In the genomic region with DNA sequence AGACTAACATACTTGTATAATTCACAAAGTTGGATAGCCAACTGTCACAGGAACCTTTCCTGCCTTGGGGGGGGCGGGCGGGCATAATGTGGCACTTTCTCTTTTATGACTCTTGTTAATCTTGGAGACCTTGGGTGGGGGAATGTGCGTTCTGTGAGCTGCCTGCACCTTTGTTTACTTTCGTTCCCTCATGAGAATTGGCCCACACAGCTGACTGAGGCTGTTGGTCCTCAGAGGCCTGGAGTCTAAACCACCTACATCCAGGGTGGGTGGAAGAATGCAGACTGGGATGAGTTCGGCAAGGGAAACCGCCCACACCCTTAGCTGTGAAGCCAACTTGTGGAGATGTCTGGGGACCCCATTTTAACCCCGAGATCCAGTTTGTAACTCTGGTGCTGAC, we compare ENCODE assay signal across 10 mouse cellular contexts. TPM values are rescaled to one million over a fixed set of nuclear protein-coding genes. Genes with fewer than 3 reads are reported as not detected.
DNase-seq lines count a peak whose midpoint lies in the region; ATAC-seq lines count a peak whose summit lies in the region.
"Had no signal": no experiment of that assay in that cellular context is flagged by ENCODE, and none has a peak within 500 bp of the region (broad histone marks: within the 10 kb centered on the region; RNA-seq: fewer than 3 reads in every experiment).

No protein-coding gene starts in this region.

- H3K9me3 ChIP-seq in kidney, embryonic 15.5 days (replicated peaks): no peaks in the 10 kb centered on the region
- H3K9me3 ChIP-seq in embryonic facial prominence, embryonic 11.5 days (replicated peaks; ENCODE audit: control insufficient read depth, low read length): no peaks in the 10 kb centered on the region
- H3K9me3 ChIP-seq in hindbrain, embryonic 12.5 days (replicated peaks): no peaks in the 10 kb centered on the region

- DNase-seq in kidney, adult 11 months: no peak
- DNase-seq in embryonic facial prominence, embryonic 11.5 days (ENCODE audit: low spot score): no peak
- DNase-seq in adrenal gland, postnatal 4 days (ENCODE audit: low spot score in 2 of 2): no peak
- DNase-seq in right cerebral cortex, postnatal 36 days (ENCODE audit: low spot score in 2 of 2): no peak
- DNase-seq: thymus, postnatal 25 days had no signal

- peaks cover 11% of the 10 kb centered on the region; the same call in 1 of the 2 replicates for H3K27me3 ChIP-seq in kidney, embryonic 15.5 days
- H3K27me3 ChIP-seq in embryonic facial prominence, embryonic 11.5 days (ENCODE audit: control insufficient read depth, insufficient read depth, low read length): no peaks in the 10 kb centered on the region
- H3K27me3 ChIP-seq in hindbrain, embryonic 12.5 days: peaks cover 18% of the 10 kb centered on the region
- H3K27me3 ChIP-seq: Patski had no signal

- peak overlapping the region; percentile 82 for H3K27ac ChIP-seq in kidney, embryonic 15.5 days
- no peak overlapping the region for H3K27ac ChIP-seq in embryonic facial prominence, embryonic 11.5 days (replicated peaks; ENCODE audit: low read depth, low read length)
- no peak overlapping the region for H3K27ac ChIP-seq in hindbrain, embryonic 12.5 days
- H3K27ac ChIP-seq: macrophage had no signal

- no peak for ATAC-seq in kidney, embryonic 15.5 days (replicated peaks; ENCODE audit: low FRiP score)
- ATAC-seq in embryonic facial prominence, embryonic 11.5 days (replicated peaks; ENCODE audit: insufficient number of reproducible peaks, low FRiP score, low TSS enrichment, low read depth): no peak
- ATAC-seq in hindbrain, embryonic 12.5 days (ENCODE audit: low FRiP score): no peak
- ATAC-seq in megakaryocyte, adult 5-6 weeks (ENCODE audit: poor library complexity, severe bottlenecking): 0 out of 2 replicates have a peak, but pooled peaks have one; percentile 7
- ATAC-seq: Patski had no signal

- WGBS in kidney, embryonic 15.5 days: 41% methylated on average over 7 of the region's 7 CpGs
- WGBS in embryonic facial prominence, embryonic 11.5 days: 58% methylated on average over 7 of the region's 7 CpGs
- WGBS in hindbrain, embryonic 12.5 days: 58% methylated on average over 7 of the region's 7 CpGs

- H3K36me3 ChIP-seq in kidney, embryonic 15.5 days: no peaks in the 10 kb centered on the region
- no peaks in the 10 kb centered on the region for H3K36me3 ChIP-seq in embryonic facial prominence, embryonic 11.5 days (replicated peaks; ENCODE audit: control insufficient read depth, insufficient read depth, low read depth, low read length)
- H3K36me3 ChIP-seq in hindbrain, embryonic 12.5 days: no peaks in the 10 kb centered on the region

- H3K4me1 ChIP-seq in kidney, embryonic 15.5 days: peaks cover 62% of the 10 kb centered on the region
- H3K4me1 ChIP-seq in embryonic facial prominence, embryonic 11.5 days (ENCODE audit: control insufficient read depth, insufficient read depth, low read length): peaks cover 5% of the 10 kb centered on the region
- H3K4me1 ChIP-seq in hindbrain, embryonic 12.5 days: peaks cover 27% of the 10 kb centered on the region

- peak overlapping the region; percentile 72 for H3K4me2 ChIP-seq in kidney, embryonic 15.5 days
- peak overlapping the region; percentile 61 for H3K4me2 ChIP-seq in embryonic facial prominence, embryonic 11.5 days (ENCODE audit: low read depth, low read length)
- peak overlapping the region; percentile 51; the same call in 1 of the 2 replicates for H3K4me2 ChIP-seq in hindbrain, embryonic 12.5 days (replicated peaks)

- H3K9ac ChIP-seq in kidney, embryonic 15.5 days: 0 out of 2 replicates have a peak overlapping the region, but pooled peaks have one; percentile 47
- peak overlapping the region; percentile 58; the same call in 1 of the 2 replicates for H3K9ac ChIP-seq in embryonic facial prominence, embryonic 11.5 days (replicated peaks; ENCODE audit: low read length)
- no peak overlapping the region for H3K9ac ChIP-seq in hindbrain, embryonic 12.5 days

- H3K4me3 ChIP-seq in kidney, embryonic 15.5 days (replicated peaks): peak overlapping the region; percentile 38; the same call in 1 of the 2 replicates
- H3K4me3 ChIP-seq in embryonic facial prominence, embryonic 11.5 days (ENCODE audit: low read depth, low read length): no peak overlapping the region
- no peak overlapping the region for H3K4me3 ChIP-seq in hindbrain, embryonic 12.5 days

RNA-seq across cellular contexts. Expression of gene Meox1, which starts 13.0 kb away (rescaled TPM):
- 13.6 and 15.4 TPM in 2 replicates for polyA plus RNA-seq in kidney, embryonic 15.5 days (2015; fragmentation: Nextera tagmentation; extraction: Ambion mirVana)
- 4.9 and 6.0 TPM in 2 replicates for polyA plus RNA-seq in embryonic facial prominence, embryonic 11.5 days (2014; fragmentation: Nextera tagmentation; extraction: Ambion mirVana)
- 1.4 and 1.9 TPM in 2 replicates for polyA plus RNA-seq in hindbrain, embryonic 12.5 days (2016; fragmentation: Nextera tagmentation; extraction: Ambion mirVana)
- not detected in 2 replicates for total RNA-seq in megakaryocyte, adult 5-6 weeks (2015)
- 0.15 TPM in 1 of 2 replicates, not detected in the other for total RNA-seq in megakaryocyte, adult 5-6 weeks (2017)
- total RNA-seq in adrenal gland, postnatal 4 days (2021): 1 to 10 TPM; 7.1 to 7.8 TPM
- polyA plus RNA-seq: macrophage had no signal
